19 mouse cellular contexts compared by ENCODE assay signal in the genomic region with DNA sequence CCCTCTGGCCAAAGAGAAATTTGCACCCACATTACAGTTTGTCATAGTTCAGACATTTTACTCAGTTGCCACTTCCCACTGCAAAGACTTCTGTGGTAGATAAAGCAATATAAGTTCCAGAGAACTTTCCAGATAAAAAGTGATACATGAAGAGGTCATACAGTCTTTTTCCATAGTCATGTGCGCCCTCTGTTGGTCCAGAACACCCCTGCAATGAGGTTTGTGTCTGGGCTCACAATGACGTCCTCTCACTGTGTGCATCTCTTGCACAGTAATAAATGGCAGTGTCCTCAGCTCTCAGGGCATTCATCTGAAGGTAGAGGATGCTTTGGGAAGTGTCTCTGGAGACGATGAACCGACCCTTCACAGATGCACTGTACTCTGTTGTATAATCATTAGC.
DNase-seq lines count a peak whose midpoint lies in the region; ATAC-seq and TF ChIP-seq lines count a peak whose summit lies in the region.
"Had no signal": no experiment of that assay in that cellular context is flagged by ENCODE, and none has a peak within 500 bp of the region (broad histone marks: within the 10 kb centered on the region; RNA-seq: fewer than 3 reads in every experiment).

No protein-coding gene starts in this region.

- DNase-seq in thymus, adult 2 months: peak; percentile 8
- DNase-seq in thymus, postnatal 36 days: no peak
- DNase-seq in layer of hippocampus, postnatal 36 days: no peak
- no peak for DNase-seq in hindbrain, embryonic 14.5 days (ENCODE audit: low spot score)
- no peak for DNase-seq in midbrain, embryonic 11.5 days (ENCODE audit: low spot score, missing footprints)
- DNase-seq: cerebellum, adult 9-10 months; heart, postnatal 10 days; lung, postnatal 10 days had no signal

- no peaks in the 10 kb centered on the region for H3K27me3 ChIP-seq in intestine, postnatal 0 days (replicated peaks; ENCODE audit: control insufficient read depth, insufficient read depth, low read length)
- H3K27me3 ChIP-seq in intestine, embryonic 15.5 days (replicated peaks): no peaks in the 10 kb centered on the region
- H3K27me3 ChIP-seq in thymus, adult 2 months (ENCODE audit: control insufficient read depth, insufficient read depth, low read length): no peaks in the 10 kb centered on the region
- H3K27me3 ChIP-seq in hindbrain, embryonic 14.5 days (ENCODE audit: control insufficient read depth, insufficient read depth, low read length): no peaks in the 10 kb centered on the region
- no peaks in the 10 kb centered on the region for H3K27me3 ChIP-seq in midbrain, embryonic 11.5 days (ENCODE audit: control insufficient read depth, insufficient read depth, low read length)
- H3K27me3 ChIP-seq: forebrain, embryonic 13.5 days; hindbrain, embryonic 12.5 days; neural tube, embryonic 15.5 days had no signal

- 26% methylated on average over 4 of the region's 4 CpGs for WGBS in intestine, postnatal 0 days
- 43% methylated on average over 4 of the region's 4 CpGs for WGBS in intestine, embryonic 15.5 days
- whole genome bisulfite sequencing in thymus, adult 2 months: 38% methylated on average over 4 of the region's 4 CpGs
- 39% methylated on average over 4 of the region's 4 CpGs for WGBS in hindbrain, embryonic 14.5 days
- 42% methylated on average over 4 of the region's 4 CpGs for WGBS in midbrain, embryonic 11.5 days

- peak; percentile 35 for TF ChIP-seq CTCF in intestine, postnatal 0 days (IDR thresholded peaks at IDR 0.05; ENCODE audit: low read depth)
- TF ChIP-seq CTCF in thymus, adult 2 months (IDR thresholded peaks at IDR 0.05; ENCODE audit: borderline replicate concordance, control insufficient read depth, extremely low read depth, insufficient read depth, low read length, poor library complexity): no peak

- no peak for ATAC-seq in intestine, postnatal 0 days
- no peak for ATAC-seq in intestine, embryonic 15.5 days
- ATAC-seq in common myeloid progenitor, adult 5-6 weeks (replicated peaks; ENCODE audit: low read depth, poor library complexity, severe bottlenecking): peak; percentile 73
- ATAC-seq in hindbrain, embryonic 14.5 days (ENCODE audit: low FRiP score): no peak
- ATAC-seq in midbrain, embryonic 11.5 days (ENCODE audit: low FRiP score): no peak
- ATAC-seq: forebrain, embryonic 13.5 days; intestine, embryonic 16.5 days had no signal

- H3K4me3 ChIP-seq in intestine, postnatal 0 days (ENCODE audit: low read depth, low read length): no peak overlapping the region
- no peak overlapping the region for H3K4me3 ChIP-seq in intestine, embryonic 15.5 days (replicated peaks)
- no peak overlapping the region for H3K4me3 ChIP-seq in thymus, adult 2 months (ENCODE audit: control insufficient read depth, insufficient read depth, low read length)
- H3K4me3 ChIP-seq in hindbrain, embryonic 14.5 days (replicated peaks; ENCODE audit: low read length): no peak overlapping the region
- H3K4me3 ChIP-seq in midbrain, embryonic 11.5 days (ENCODE audit: low read depth, low read length): no peak overlapping the region
- H3K4me3 ChIP-seq: embryonic facial prominence, embryonic 10.5 days; forebrain, embryonic 13.5 days; heart, embryonic 10.5 days; hindbrain, embryonic 12.5 days; limb, embryonic 10.5 days; neural tube, embryonic 15.5 days had no signal

- no peaks in the 10 kb centered on the region for H3K36me3 ChIP-seq in intestine, postnatal 0 days (ENCODE audit: control insufficient read depth, insufficient read depth)
- no peaks in the 10 kb centered on the region for H3K36me3 ChIP-seq in intestine, embryonic 15.5 days
- no peaks in the 10 kb centered on the region for H3K36me3 ChIP-seq in thymus, adult 2 months (ENCODE audit: control insufficient read depth, insufficient read depth, low read length)
- no peaks in the 10 kb centered on the region for H3K36me3 ChIP-seq in hindbrain, embryonic 14.5 days (replicated peaks; ENCODE audit: control insufficient read depth, insufficient read depth)
- H3K36me3 ChIP-seq in midbrain, embryonic 11.5 days (ENCODE audit: control insufficient read depth, insufficient read depth, low read length): no peaks in the 10 kb centered on the region
- H3K36me3 ChIP-seq: embryonic facial prominence, embryonic 10.5 days; heart, embryonic 10.5 days; hindbrain, embryonic 12.5 days; limb, embryonic 10.5 days; neural tube, embryonic 15.5 days had no signal

- H3K4me2 ChIP-seq in intestine, postnatal 0 days (replicated peaks; ENCODE audit: low read depth): no peak overlapping the region
- no peak overlapping the region for H3K4me2 ChIP-seq in intestine, embryonic 15.5 days (replicated peaks)
- no peak overlapping the region for H3K4me2 ChIP-seq in hindbrain, embryonic 14.5 days (replicated peaks)
- no peak overlapping the region for H3K4me2 ChIP-seq in midbrain, embryonic 11.5 days
- H3K4me2 ChIP-seq: forebrain, embryonic 13.5 days; hindbrain, embryonic 12.5 days; neural tube, embryonic 15.5 days had no signal

- TF ChIP-seq POLR2A in thymus, adult 2 months (IDR thresholded peaks at IDR 0.05; ENCODE audit: control insufficient read depth, extremely low read depth, insufficient read depth, low read length, poor library complexity): no peak

- no peak overlapping the region for H3K9ac ChIP-seq in intestine, postnatal 0 days (ENCODE audit: low read depth, low read length)
- no peak overlapping the region for H3K9ac ChIP-seq in intestine, embryonic 15.5 days
- no peak overlapping the region for H3K9ac ChIP-seq in hindbrain, embryonic 14.5 days
- H3K9ac ChIP-seq in midbrain, embryonic 11.5 days (ENCODE audit: low read length): no peak overlapping the region
- H3K9ac ChIP-seq: forebrain, embryonic 13.5 days; hindbrain, embryonic 12.5 days; liver, embryonic 14.5 days; neural tube, embryonic 15.5 days had no signal

- H3K9me3 ChIP-seq in intestine, postnatal 0 days (ENCODE audit: control insufficient read depth): no peaks in the 10 kb centered on the region
- no peaks in the 10 kb centered on the region for H3K9me3 ChIP-seq in intestine, embryonic 15.5 days
- H3K9me3 ChIP-seq in hindbrain, embryonic 14.5 days (ENCODE audit: control insufficient read depth, low read length): peaks cover 13% of the 10 kb centered on the region
- no peaks in the 10 kb centered on the region for H3K9me3 ChIP-seq in midbrain, embryonic 11.5 days (ENCODE audit: control insufficient read depth, low read length)
- H3K9me3 ChIP-seq: heart, embryonic 10.5 days; limb, embryonic 10.5 days; neural tube, embryonic 15.5 days had no signal

- H3K4me1 ChIP-seq in intestine, postnatal 0 days (replicated peaks; ENCODE audit: control insufficient read depth, insufficient read depth, low read length): no peaks in the 10 kb centered on the region
- H3K4me1 ChIP-seq in intestine, embryonic 15.5 days (replicated peaks): no peaks in the 10 kb centered on the region
- H3K4me1 ChIP-seq in thymus, adult 2 months (replicated peaks; ENCODE audit: control insufficient read depth, insufficient read depth, low read length): no peaks in the 10 kb centered on the region
- no peaks in the 10 kb centered on the region for H3K4me1 ChIP-seq in hindbrain, embryonic 14.5 days (replicated peaks; ENCODE audit: control insufficient read depth, insufficient read depth, low read length)
- H3K4me1 ChIP-seq in midbrain, embryonic 11.5 days (ENCODE audit: control insufficient read depth, insufficient read depth, low read length): no peaks in the 10 kb centered on the region
- H3K4me1 ChIP-seq: embryonic facial prominence, embryonic 10.5 days; forebrain, embryonic 13.5 days; heart, embryonic 10.5 days; hindbrain, embryonic 12.5 days; limb, embryonic 10.5 days; neural tube, embryonic 15.5 days had no signal

- H3K27ac ChIP-seq in intestine, postnatal 0 days (ENCODE audit: low read depth, low read length): no peak overlapping the region
- H3K27ac ChIP-seq in intestine, embryonic 15.5 days: no peak overlapping the region
- no peak overlapping the region for H3K27ac ChIP-seq in thymus, adult 2 months (ENCODE audit: control insufficient read depth, insufficient read depth, low read length)
- no peak overlapping the region for H3K27ac ChIP-seq in hindbrain, embryonic 14.5 days
- no peak overlapping the region for H3K27ac ChIP-seq in midbrain, embryonic 11.5 days (ENCODE audit: low read depth, low read length)
- H3K27ac ChIP-seq: embryonic facial prominence, embryonic 10.5 days; forebrain, embryonic 13.5 days; heart, embryonic 10.5 days; hindbrain, embryonic 12.5 days; limb, embryonic 10.5 days; liver, embryonic 14.5 days; neural tube, embryonic 15.5 days had no signal
